Mouse (Mus musculus) cerebellum, adult 9-11 months (tissue): Measurements from ENCODE around the gene Vmn1r50.
"Not testable (repeated sequence)": the region's sequence is repeated elsewhere in the genome, so short reads cannot be mapped to it uniquely, and the experiment has no call there.

ENCODE experiments used
- DNase-seq: peaks from one replicate; pipeline ENCODE4 v3.0.0; 2022

Vmn1r50 gene

GRCm38 (mm10) chr6:90101130-90101529, at the start of gene Vmn1r50:
Gene Vmn1r50 (plus strand): TSS chr6:90101430.
- no peak for DNase-seq

DNA sequence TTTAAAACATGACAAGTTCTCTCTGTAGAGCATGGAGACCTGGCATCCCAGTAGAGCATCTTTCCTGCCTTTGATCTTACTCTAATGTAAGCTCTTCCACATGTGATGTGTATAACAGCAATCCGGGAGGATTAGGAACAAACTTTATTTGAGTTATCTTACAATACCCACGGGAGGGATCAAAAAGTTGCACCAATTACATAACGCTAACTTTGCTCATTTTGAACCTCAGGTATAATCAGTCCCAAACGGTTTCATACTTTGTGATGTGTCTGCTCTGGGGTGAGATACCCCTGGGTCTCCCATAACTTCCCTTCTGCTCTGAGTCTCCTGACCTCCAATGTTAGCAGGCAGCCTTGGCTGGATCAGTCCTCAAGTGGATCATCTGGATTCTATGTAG, 22.8 kb upstream of the Vmn1r50 start, which contains the start of gene Vmn1r49:
Gene Vmn1r49 (minus strand): TSS at position 101 of the 400 bp plus-strand sequence.
- no peak for DNase-seq

- DNase-seq = no peak
Measured at GRCm38 (mm10) chr6:90100566-90100965, 664 bp upstream of the Vmn1r50 start.

GRCm38 (mm10) chr6:90122296-90122695, 21.1 kb downstream of the Vmn1r50 start, which contains the start of gene Vmn1r51:
Gene Vmn1r51 (plus strand): TSS chr6:90122596.
- DNase-seq = not testable (repeated sequence)
